Mouse (Mus musculus): ENCODE results near the gene Sorcs3. TPM values are rescaled to one million over a fixed set of nuclear protein-coding genes. Genes with fewer than 3 reads are reported as not detected.

The Sorcs3 gene
- polyA plus RNA-seq, 1 experiment from 2014 or later, result 0.21 TPM

GRCm38 (mm10) chr19:48544294-48544693 is 338.5 kb downstream of the Sorcs3 start:
- ATAC-seq (replicated peaks; ENCODE audit: insufficient number of reproducible peaks, insufficient read depth, low FRiP score, low read depth), result no peak
- H3K36me3 ChIP-seq, result no peaks in the 10 kb centered on the region

GRCm38 (mm10) chr19:48545421-48546132 is 339.8 kb downstream of the Sorcs3 start:
- H3K4me3 ChIP-seq, result no peak overlapping the region
- WGBS, result 86% methylated on average over 7 of the region's 7 CpGs
- no peaks in the 10 kb centered on the region for H3K9me3 ChIP-seq (replicated peaks)
- no peak overlapping the region for H3K4me2 ChIP-seq
- no peak for ATAC-seq (replicated peaks; ENCODE audit: insufficient number of reproducible peaks, insufficient read depth, low FRiP score, low read depth)
- no peak overlapping the region for H3K9ac ChIP-seq
- H3K4me1 ChIP-seq (replicated peaks), result no peaks in the 10 kb centered on the region
- no peak overlapping the region for H3K27ac ChIP-seq
- no peaks in the 10 kb centered on the region for H3K27me3 ChIP-seq
- no peaks in the 10 kb centered on the region for H3K36me3 ChIP-seq

More at GRCm38 (mm10) chr19:48544294-48544693, 338.5 kb downstream of the Sorcs3 start:
- Histone ChIP-seq H3K4me3 (no peak overlapping the region), H3K27ac (no peak overlapping the region), H3K4me1 (replicated peaks) (no peaks in the 10 kb centered on the region), H3K4me2 (no peak overlapping the region), H3K27me3 (no peaks in the 10 kb centered on the region), H3K9me3 (replicated peaks) (no peaks in the 10 kb centered on the region), H3K9ac (no peak overlapping the region)

GRCm38 (mm10) chr19:48546133-48546448 is 340.3 kb downstream of the Sorcs3 start:
- no peaks in the 10 kb centered on the region for H3K27me3 ChIP-seq
- no peak for ATAC-seq (replicated peaks; ENCODE audit: insufficient number of reproducible peaks, insufficient read depth, low FRiP score, low read depth)
- WGBS, result 68% methylated on average over 2 of the region's 2 CpGs
- no peak overlapping the region for H3K4me2 ChIP-seq
- H3K27ac ChIP-seq, result no peak overlapping the region
- no peak overlapping the region for H3K9ac ChIP-seq
- H3K9me3 ChIP-seq (replicated peaks), result no peaks in the 10 kb centered on the region
- H3K4me1 ChIP-seq (replicated peaks), result no peaks in the 10 kb centered on the region
- H3K4me3 ChIP-seq, result no peak overlapping the region
- no peaks in the 10 kb centered on the region for H3K36me3 ChIP-seq

- Histone ChIP-seq H3K27me3 (no peaks in the 10 kb centered on the region), H3K36me3 (no peaks in the 10 kb centered on the region), H3K27ac (no peak overlapping the region), H3K9ac (no peak overlapping the region), H3K9me3 (replicated peaks) (no peaks in the 10 kb centered on the region), H3K4me1 (replicated peaks) (no peaks in the 10 kb centered on the region), H3K4me3 (no peak overlapping the region), H3K4me2 (no peak overlapping the region)
- 54% methylated on average over 9 of the region's 9 CpGs for WGBS
- no peak for ATAC-seq (replicated peaks; ENCODE audit: insufficient number of reproducible peaks, insufficient read depth, low FRiP score, low read depth)
Measured at GRCm38 (mm10) chr19:48548143-48548881, 342.5 kb downstream of the Sorcs3 start.

GRCm38 (mm10) chr19:48559432-48559831 is 353.6 kb downstream of the Sorcs3 start:
- Histone ChIP-seq H3K4me1 (replicated peaks) (no peaks in the 10 kb centered on the region), H3K4me2 (no peak overlapping the region), H3K36me3 (no peaks in the 10 kb centered on the region), H3K9ac (no peak overlapping the region), H3K9me3 (replicated peaks) (no peaks in the 10 kb centered on the region), H3K4me3 (no peak overlapping the region), H3K27me3 (no peaks in the 10 kb centered on the region), H3K27ac (no peak overlapping the region)
- ATAC-seq (replicated peaks; ENCODE audit: insufficient number of reproducible peaks, insufficient read depth, low FRiP score, low read depth), result no peak
- WGBS, result 55% methylated on average over 2 of the region's 2 CpGs

GRCm38 (mm10) chr19:48575736-48576135 is 369.9 kb downstream of the Sorcs3 start:
- 59% methylated on average over 1 of the region's 1 CpGs for WGBS
- H3K9me3 ChIP-seq (replicated peaks), result no peaks in the 10 kb centered on the region
- no peak for ATAC-seq (replicated peaks; ENCODE audit: insufficient number of reproducible peaks, insufficient read depth, low FRiP score, low read depth)
- no peaks in the 10 kb centered on the region for H3K27me3 ChIP-seq
- no peaks in the 10 kb centered on the region for H3K36me3 ChIP-seq
- H3K4me2 ChIP-seq, result no peak overlapping the region
- H3K4me1 ChIP-seq (replicated peaks), result no peaks in the 10 kb centered on the region
- no peak overlapping the region for H3K27ac ChIP-seq
- no peak overlapping the region for H3K4me3 ChIP-seq
- H3K9ac ChIP-seq, result no peak overlapping the region

GRCm38 (mm10) chr19:48577169-48577568 is 371.3 kb downstream of the Sorcs3 start:
- Histone ChIP-seq H3K9ac (no peak overlapping the region), H3K4me2 (no peak overlapping the region), H3K4me1 (replicated peaks) (no peaks in the 10 kb centered on the region), H3K27me3 (no peaks in the 10 kb centered on the region), H3K36me3 (no peaks in the 10 kb centered on the region), H3K27ac (no peak overlapping the region), H3K4me3 (no peak overlapping the region), H3K9me3 (replicated peaks) (no peaks in the 10 kb centered on the region)
- ATAC-seq (replicated peaks; ENCODE audit: insufficient number of reproducible peaks, insufficient read depth, low FRiP score, low read depth), result no peak
- 81% methylated on average over 5 of the region's 5 CpGs for WGBS

- Histone ChIP-seq H3K27me3 (no peaks in the 10 kb centered on the region), H3K36me3 (no peaks in the 10 kb centered on the region), H3K4me3 (no peak overlapping the region), H3K9me3 (replicated peaks) (no peaks in the 10 kb centered on the region), H3K9ac (no peak overlapping the region), H3K4me1 (replicated peaks) (no peaks in the 10 kb centered on the region), H3K4me2 (no peak overlapping the region), H3K27ac (no peak overlapping the region)
- no peak for ATAC-seq (replicated peaks; ENCODE audit: insufficient number of reproducible peaks, insufficient read depth, low FRiP score, low read depth)
- 76% methylated on average over 8 of the region's 8 CpGs for WGBS
Measured at GRCm38 (mm10) chr19:48584938-48585560, 379.2 kb downstream of the Sorcs3 start.

- Histone ChIP-seq H3K27ac (no peak overlapping the region), H3K27me3 (no peaks in the 10 kb centered on the region), H3K4me1 (replicated peaks) (no peaks in the 10 kb centered on the region), H3K4me3 (no peak overlapping the region), H3K9ac (no peak overlapping the region), H3K9me3 (replicated peaks) (no peaks in the 10 kb centered on the region), H3K36me3 (no peaks in the 10 kb centered on the region), H3K4me2 (no peak overlapping the region)
- no peak for ATAC-seq (replicated peaks; ENCODE audit: insufficient number of reproducible peaks, insufficient read depth, low FRiP score, low read depth)
- WGBS, result 33% methylated on average over 1 of the region's 1 CpGs
Measured at GRCm38 (mm10) chr19:48616951-48617350, 411.1 kb downstream of the Sorcs3 start.

GRCm38 (mm10) chr19:48630671-48631327 is 425.0 kb downstream of the Sorcs3 start:
- Histone ChIP-seq H3K4me3 (no peak overlapping the region), H3K4me2 (no peak overlapping the region), H3K9me3 (replicated peaks) (no peaks in the 10 kb centered on the region), H3K9ac (no peak overlapping the region), H3K27me3 (no peaks in the 10 kb centered on the region), H3K27ac (no peak overlapping the region), H3K4me1 (replicated peaks) (no peaks in the 10 kb centered on the region), H3K36me3 (no peaks in the 10 kb centered on the region)
- ATAC-seq (replicated peaks; ENCODE audit: insufficient number of reproducible peaks, insufficient read depth, low FRiP score, low read depth), result no peak
- 65% methylated on average over 6 of the region's 6 CpGs for WGBS

- Histone ChIP-seq H3K4me3 (no peak overlapping the region), H3K4me1 (replicated peaks) (no peaks in the 10 kb centered on the region), H3K27ac (no peak overlapping the region), H3K36me3 (no peaks in the 10 kb centered on the region), H3K9me3 (replicated peaks) (no peaks in the 10 kb centered on the region), H3K4me2 (no peak overlapping the region), H3K9ac (no peak overlapping the region), H3K27me3 (0 out of 2 replicates have a peak, but pooled peaks cover 3% of the 10 kb centered on the region)
- 76% methylated on average over 4 of the region's 4 CpGs for WGBS
- no peak for ATAC-seq (replicated peaks; ENCODE audit: insufficient number of reproducible peaks, insufficient read depth, low FRiP score, low read depth)
Measured at GRCm38 (mm10) chr19:48642566-48642965, 436.7 kb downstream of the Sorcs3 start.

Data from heart, embryonic 15.5 days (tissue).